Comparison of ENCODE assay signal across 18 mouse cellular contexts in the genomic region with DNA sequence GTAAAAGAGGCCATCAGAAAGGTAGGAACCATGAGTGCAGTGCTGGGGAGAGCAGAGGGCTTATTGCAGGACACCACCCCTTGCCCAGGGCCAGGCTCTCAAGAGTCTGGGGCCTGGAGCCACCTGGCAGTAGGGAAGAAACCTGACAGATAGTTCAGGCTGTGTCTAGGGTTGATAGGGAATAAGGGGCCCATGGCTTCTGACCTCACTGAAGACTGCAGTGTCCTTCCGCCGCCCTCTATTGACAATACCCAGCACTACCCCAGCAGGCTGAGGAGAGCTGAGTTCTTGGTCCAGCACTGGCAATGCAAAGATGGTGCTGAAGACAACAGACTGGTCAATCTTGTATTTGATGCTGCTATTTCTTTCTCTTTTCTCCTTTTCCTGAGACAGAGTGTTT. TPM values are rescaled to one million over a fixed set of nuclear protein-coding genes. Genes with fewer than 3 reads are reported as not detected.
DNase-seq lines count a peak whose midpoint lies in the region; ATAC-seq and TF ChIP-seq lines count a peak whose summit lies in the region.
"Had no signal": no experiment of that assay in that cellular context is flagged by ENCODE, and none has a peak within 500 bp of the region (broad histone marks: within the 10 kb centered on the region; RNA-seq: fewer than 3 reads in every experiment).

No protein-coding gene starts in this region.

- ATAC-seq in stomach, postnatal 0 days (ENCODE audit: low FRiP score, low TSS enrichment) = no peak
- no peak for ATAC-seq in monocyte, adult 5-6 weeks (replicated peaks; ENCODE audit: insufficient number of reproducible peaks, low FRiP score, low TSS enrichment, poor library complexity, severe bottlenecking)
- ATAC-seq: forebrain, embryonic 16.5 days had no signal

- H3K36me3 ChIP-seq in heart, adult 2 months (ENCODE audit: control insufficient read depth, insufficient read depth, low read length) = no peaks in the 10 kb centered on the region
- no peaks in the 10 kb centered on the region for H3K36me3 ChIP-seq in heart, embryonic 10.5 days
- H3K36me3 ChIP-seq in spleen, adult 2 months (ENCODE audit: control insufficient read depth, insufficient read depth, low read length) = no peaks in the 10 kb centered on the region
- no peaks in the 10 kb centered on the region for H3K36me3 ChIP-seq in liver, adult 2 months (ENCODE audit: control insufficient read depth, insufficient read depth, low read length)
- no peaks in the 10 kb centered on the region for H3K36me3 ChIP-seq in stomach, postnatal 0 days (ENCODE audit: control insufficient read depth, insufficient read depth, low read length)
- H3K36me3 ChIP-seq: embryonic facial prominence, embryonic 15.5 days had no signal

- no peak for DNase-seq in heart, adult 2 months
- no peak for DNase-seq in heart, embryonic 10.5 days (ENCODE audit: low spot score)
- DNase-seq in spleen, adult 2 months (ENCODE audit: low read depth in 1 of 2, low spot score in 2 of 2) = peak in 1 of 2 experiments; percentile 46
- no peak for DNase-seq in spleen, adult 12 weeks (ENCODE audit: low spot score)
- no peak for DNase-seq in liver, adult 2 months (ENCODE audit: extremely low read depth, low read depth, low spot score)
- DNase-seq in stomach, postnatal 0 days (ENCODE audit: low spot score) = no peak
- DNase-seq in frontal cortex, postnatal 36 days (ENCODE audit: low spot score in 2 of 2) = no peak
- DNase-seq: cerebellum, adult 9-10 months; kidney, adult 11 months; left cerebral cortex, postnatal 4 days; thymus, adult 2 months had no signal

- H3K4me1 ChIP-seq in heart, adult 2 months (ENCODE audit: control insufficient read depth, insufficient read depth, low read length) = peaks cover 7% of the 10 kb centered on the region
- peaks cover 16% of the 10 kb centered on the region for H3K4me1 ChIP-seq in heart, embryonic 10.5 days
- H3K4me1 ChIP-seq in spleen, adult 2 months (ENCODE audit: control insufficient read depth, insufficient read depth, insufficient read length) = no peaks in the 10 kb centered on the region; the same call in 1 of the 2 replicates
- no peaks in the 10 kb centered on the region for H3K4me1 ChIP-seq in liver, adult 2 months (ENCODE audit: control insufficient read depth, insufficient read depth, low read length)
- H3K4me1 ChIP-seq in stomach, postnatal 0 days (replicated peaks; ENCODE audit: control insufficient read depth, insufficient read depth) = no peaks in the 10 kb centered on the region

- no peak for TF ChIP-seq EP300 in heart, adult 2 months (IDR thresholded peaks at IDR 0.05; ENCODE audit: insufficient read depth, low read depth, low read length)
- TF ChIP-seq EP300 in stomach, postnatal 0 days (optimal IDR thresholded peaks at IDR 0.05) = no peak

- intact Hi-C loops in heart, adult 2 months (cut with DNase I) = no loop called here

- TF ChIP-seq CTCF in heart, adult 2 months (IDR thresholded peaks at IDR 0.05) = peak; percentile 43
- TF ChIP-seq CTCF in spleen, adult 2 months (IDR thresholded peaks at IDR 0.05; ENCODE audit: extremely low read depth, insufficient read depth, insufficient read length, insufficient replicate concordance) = peak; percentile 45; the same call in 1 of the 2 replicates
- peak; percentile 54 for TF ChIP-seq CTCF in liver, adult 2 months (IDR thresholded peaks at IDR 0.05; ENCODE audit: low read depth, low read length)
- peak; percentile 11; the same call in 1 of the 2 replicates for TF ChIP-seq CTCF in stomach, postnatal 0 days (IDR thresholded peaks at IDR 0.05; ENCODE audit: low read depth)

- no peak overlapping the region for H3K4me2 ChIP-seq in stomach, postnatal 0 days (replicated peaks; ENCODE audit: low read depth)
- H3K4me2 ChIP-seq: embryonic facial prominence, embryonic 15.5 days had no signal

- no peak for TF ChIP-seq POLR2A in heart, adult 2 months (IDR thresholded peaks at IDR 0.05; ENCODE audit: insufficient read depth, low read depth, low read length)
- TF ChIP-seq POLR2A in spleen, adult 2 months (IDR thresholded peaks at IDR 0.05; ENCODE audit: low read depth, low read length) = no peak
- no peak for TF ChIP-seq POLR2A in liver, adult 2 months (IDR thresholded peaks at IDR 0.05; ENCODE audit: extremely low read depth, insufficient read depth, low read length)

- WGBS in heart, adult 2 months = 74% methylated on average over 2 of the region's 2 CpGs
- WGBS in heart, embryonic 10.5 days = 52% methylated on average over 2 of the region's 2 CpGs
- WGBS in spleen, adult 2 months = 80% methylated on average over 2 of the region's 2 CpGs
- 86% methylated on average over 2 of the region's 2 CpGs for WGBS in liver, adult 2 months
- WGBS in stomach, postnatal 0 days = 75% methylated on average over 2 of the region's 2 CpGs

- H3K79me2 ChIP-seq in heart, adult 2 months (replicated peaks; ENCODE audit: control insufficient read depth, insufficient read depth, low read length) = no peaks in the 10 kb centered on the region
- no peaks in the 10 kb centered on the region for H3K79me2 ChIP-seq in liver, adult 2 months (ENCODE audit: control insufficient read depth, insufficient read depth, low read length)

- H3K27ac ChIP-seq in heart, adult 2 months = no peak overlapping the region
- no peak overlapping the region for H3K27ac ChIP-seq in heart, embryonic 10.5 days
- no peak overlapping the region for H3K27ac ChIP-seq in spleen, adult 2 months (ENCODE audit: insufficient read depth, low read length)
- H3K27ac ChIP-seq in liver, adult 2 months (replicated peaks; ENCODE audit: insufficient read depth, low read depth, low read length) = no peak overlapping the region
- no peak overlapping the region for H3K27ac ChIP-seq in stomach, postnatal 0 days (replicated peaks)
- H3K27ac ChIP-seq: embryonic facial prominence, embryonic 15.5 days had no signal

- H3K9ac ChIP-seq in heart, adult 2 months (ENCODE audit: low read depth, low read length) = no peak overlapping the region
- H3K9ac ChIP-seq in liver, adult 2 months (ENCODE audit: low read depth, low read length) = no peak overlapping the region
- H3K9ac ChIP-seq in stomach, postnatal 0 days (ENCODE audit: low read length) = no peak overlapping the region
- H3K9ac ChIP-seq: embryonic facial prominence, embryonic 15.5 days had no signal

- H3K27me3 ChIP-seq in heart, adult 2 months (ENCODE audit: control insufficient read depth, insufficient read depth, low read length) = no peaks in the 10 kb centered on the region
- no peaks in the 10 kb centered on the region for H3K27me3 ChIP-seq in heart, embryonic 10.5 days (ENCODE audit: insufficient read depth, poor library complexity, severe bottlenecking)
- no peaks in the 10 kb centered on the region for H3K27me3 ChIP-seq in spleen, adult 2 months (ENCODE audit: control insufficient read depth, insufficient read depth, low read length)
- H3K27me3 ChIP-seq in liver, adult 2 months (ENCODE audit: control insufficient read depth, insufficient read depth, low read length) = no peaks in the 10 kb centered on the region
- H3K27me3 ChIP-seq in stomach, postnatal 0 days (ENCODE audit: control insufficient read depth, insufficient read depth, low read length) = no peaks in the 10 kb centered on the region
- H3K27me3 ChIP-seq: embryonic facial prominence, embryonic 15.5 days had no signal

- no peak overlapping the region for H3K4me3 ChIP-seq in heart, adult 2 months
- no peak overlapping the region for H3K4me3 ChIP-seq in heart, embryonic 10.5 days
- no peak overlapping the region for H3K4me3 ChIP-seq in spleen, adult 2 months (ENCODE audit: extremely low read depth, insufficient read depth, insufficient read length)
- no peak overlapping the region for H3K4me3 ChIP-seq in liver, adult 2 months (ENCODE audit: insufficient read depth, low read depth, low read length)
- H3K4me3 ChIP-seq in stomach, postnatal 0 days (ENCODE audit: low read depth, low read length) = no peak overlapping the region
- H3K4me3 ChIP-seq: embryonic facial prominence, embryonic 15.5 days; myocyte had no signal

- H3K9me3 ChIP-seq in heart, embryonic 10.5 days = no peaks in the 10 kb centered on the region
- H3K9me3 ChIP-seq in stomach, postnatal 0 days (ENCODE audit: control insufficient read depth, low read length) = no peaks in the 10 kb centered on the region
- H3K9me3 ChIP-seq: embryonic facial prominence, embryonic 15.5 days had no signal

RNA-seq across cellular contexts. Expression of gene Traf3, which starts 29.1 kb away (rescaled TPM):
- 10 to 100 TPM; 12.4 to 13.9 TPM for total RNA-seq in heart, adult 2 months (2021)
- 11.8 and 14.2 TPM in 2 replicates for polyA plus RNA-seq in heart, adult 2 months (2012; rRNA removed)
- 6.9 and 7.2 TPM in 2 replicates for polyA plus RNA-seq in heart, embryonic 10.5 days (2016; fragmentation: Nextera tagmentation; extraction: Ambion mirVana)
- polyA plus RNA-seq in spleen, adult 2 months (2012; rRNA removed) = 29.2 and 37.7 TPM in 2 replicates
- total RNA-seq in liver, adult 2 months (2014; rRNA removed) = 2.3 and 3.0 TPM in 2 replicates
- polyA plus RNA-seq in liver, adult 2 months (2012; rRNA removed) = 6.2 and 6.8 TPM in 2 replicates
- polyA plus RNA-seq in stomach, postnatal 0 days (2015; fragmentation: Nextera tagmentation; extraction: Ambion mirVana) = 3.2 and 4.4 TPM in 2 replicates
- total RNA-seq in monocyte, adult 5-6 weeks (2017) = 40.4 to 58.6 TPM (median 41.0 TPM) in 3 replicates

RNA-seq across cellular contexts. Expression of gene 4930595D18Rik, which starts 47.2 kb away (rescaled TPM):
- total RNA-seq in heart, adult 2 months (2021) = not detected
- polyA plus RNA-seq in heart, adult 2 months (2012; rRNA removed) = not detected in 2 replicates
- not detected in 2 replicates for polyA plus RNA-seq in heart, embryonic 10.5 days (2016; fragmentation: Nextera tagmentation; extraction: Ambion mirVana)
- polyA plus RNA-seq in spleen, adult 2 months (2012; rRNA removed) = not detected in 2 replicates
- not detected in 2 replicates for total RNA-seq in liver, adult 2 months (2014; rRNA removed)
- not detected in 2 replicates for polyA plus RNA-seq in liver, adult 2 months (2012; rRNA removed)
- polyA plus RNA-seq in stomach, postnatal 0 days (2015; fragmentation: Nextera tagmentation; extraction: Ambion mirVana) = not detected in 2 replicates
- total RNA-seq in monocyte, adult 5-6 weeks (2017) = 1.2 TPM in 1 of 3 replicates, not detected in the others
- total RNA-seq: granulocyte monocyte progenitor cell, adult 5-6 weeks; heart, postnatal 25 days; layer of hippocampus, adult 8-10 months; left cerebral cortex, postnatal 4 days had no signal
- polyA plus RNA-seq: embryonic facial prominence, embryonic 15.5 days; forebrain, embryonic 16.5 days; myocyte; thymus, adult 2 months had no signal
